Mouse (Mus musculus): ENCODE measurements around the gene Tmprss13.

DNA sequence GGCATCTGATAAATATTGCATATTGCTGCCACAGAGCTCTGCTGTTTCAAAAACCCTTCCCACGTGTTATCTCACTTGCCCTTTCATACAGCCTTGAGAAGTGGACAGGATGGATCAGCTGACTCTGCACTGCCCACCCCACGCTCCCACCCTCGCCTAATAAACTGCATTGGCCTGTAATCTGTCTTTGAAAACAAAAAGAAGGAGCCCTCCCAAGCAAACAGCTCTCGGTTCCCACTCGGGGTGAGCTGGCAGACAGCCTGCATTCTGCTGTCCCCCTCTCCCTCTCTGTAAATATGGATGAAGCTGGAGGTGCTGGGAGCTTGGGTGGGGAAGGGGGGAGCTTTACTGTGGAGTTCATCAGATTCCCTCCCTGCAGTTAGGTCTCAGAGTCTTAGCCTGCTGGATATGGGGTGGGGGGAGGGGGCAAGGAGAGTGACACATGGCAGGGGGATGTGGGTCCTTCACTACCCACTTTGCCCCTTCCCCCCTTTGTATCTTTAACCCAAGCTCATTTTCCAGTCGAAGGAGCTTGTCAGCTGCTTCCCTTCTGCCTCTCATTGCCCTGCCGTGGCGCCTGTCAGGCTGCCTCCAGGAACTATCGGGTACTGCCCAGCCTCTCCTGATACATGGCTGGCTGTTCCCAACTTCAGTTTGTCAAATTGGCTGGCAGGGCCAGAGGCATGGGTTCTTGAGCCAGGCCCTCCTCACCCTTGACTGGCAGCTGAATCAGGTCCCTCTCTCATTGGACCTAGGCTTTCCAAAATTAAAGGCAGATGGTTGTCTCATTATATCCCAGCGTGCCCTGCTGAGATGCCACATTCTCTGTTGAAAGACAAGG is 61.7 kb downstream of the Tmprss13 start:
- TF ChIP-seq MXI1 (IDR thresholded peaks at IDR 0.05; ENCODE audit: low read depth, low read length) (no peak), ZC3H11A (IDR thresholded peaks at IDR 0.05; ENCODE audit: low read depth, low read length) (no peak), MYC (IDR thresholded peaks at IDR 0.05; ENCODE audit: low read depth, low read length) (no peak), UBTF (IDR thresholded peaks at IDR 0.05; ENCODE audit: low read depth, low read length) (no peak), MAX (IDR thresholded peaks at IDR 0.05; ENCODE audit: low read length) (no peak)

Data from CH12.LX (cell line).